Mouse (Mus musculus): ENCODE data around the gene 1700015F17Rik.

- TF ChIP-seq CTCF (IDR thresholded peaks at IDR 0.05; ENCODE audit: low read depth, low read length) (no peak), POLR2A (IDR thresholded peaks at IDR 0.05; ENCODE audit: extremely low read depth, insufficient read depth, low read length) (no peak)
Measured at GRCm38 (mm10) chr5:5419992-5420455, 58.9 kb downstream of the 1700015F17Rik start, which contains the start of gene Cdk14.
